Comparison of ENCODE assay signal across 37 mouse cellular contexts in the genomic region with DNA sequence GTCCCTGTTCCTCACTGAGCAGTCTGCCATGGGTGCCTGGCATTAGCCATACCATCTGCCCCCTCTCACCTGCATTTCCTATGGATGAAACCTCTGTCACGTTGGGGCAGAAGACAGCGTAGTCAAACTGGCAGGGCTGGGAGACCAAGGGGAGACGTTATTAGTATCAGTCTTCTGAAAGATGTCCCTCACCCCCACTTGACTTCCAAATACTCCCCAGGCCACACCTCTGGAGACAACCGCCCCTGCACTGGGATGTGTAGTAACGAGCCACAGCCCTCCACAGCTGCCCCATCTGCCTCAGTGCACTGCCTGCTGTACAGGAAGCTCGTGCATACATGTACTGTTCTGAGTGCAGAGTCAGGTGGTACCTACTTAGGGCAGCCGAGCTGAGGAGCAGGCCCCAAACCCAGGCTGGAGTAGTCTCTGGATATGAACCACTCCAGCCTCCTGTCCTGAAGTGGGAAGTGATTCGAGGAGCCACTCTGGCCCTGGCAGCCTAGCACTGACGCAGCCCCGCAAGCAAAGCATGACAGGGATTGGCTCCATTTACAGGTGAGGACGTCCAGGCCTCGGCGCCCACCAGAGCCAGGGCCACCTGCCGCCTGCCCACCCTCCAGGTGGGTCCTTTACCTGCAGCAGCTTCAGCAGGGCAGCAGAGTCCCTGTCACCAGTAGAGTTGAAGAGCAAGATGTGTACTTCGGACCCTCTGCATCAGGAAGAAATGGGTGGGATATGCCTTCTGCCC. TPM values are rescaled to one million over a fixed set of nuclear protein-coding genes. Genes with fewer than 3 reads are reported as not detected.
"Had no signal": no experiment of that assay in that cellular context is flagged by ENCODE, and none has a peak within 500 bp of the region (broad histone marks: within the 10 kb centered on the region; RNA-seq: fewer than 3 reads in every experiment).

No protein-coding gene starts in this region.

- H3K9ac ChIP-seq: heart, embryonic 13.5 days; heart, embryonic 15.5 days; hindbrain, embryonic 12.5 days; hindbrain, embryonic 13.5 days; hindbrain, embryonic 14.5 days; hindbrain, embryonic 15.5 days; intestine, embryonic 15.5 days; kidney, embryonic 15.5 days had no signal

- DNase-seq: heart, postnatal 14 days; heart, postnatal 36 days; kidney, adult 11 months; kidney, adult 18-20 months; kidney, adult 2 months; kidney, adult 8-10 months; kidney, adult 9 months; kidney, postnatal 10 days; kidney, postnatal 14 days; kidney, postnatal 25 days; kidney, postnatal 36 days; kidney, postnatal 4 days; layer of hippocampus, adult 9-11 months; layer of hippocampus, postnatal 36 days had no signal

- H3K4me2 ChIP-seq: heart, embryonic 11.5 days; heart, embryonic 13.5 days; heart, embryonic 15.5 days; hindbrain, embryonic 12.5 days; hindbrain, embryonic 13.5 days; hindbrain, embryonic 14.5 days; hindbrain, embryonic 15.5 days; intestine, embryonic 15.5 days; kidney, embryonic 15.5 days had no signal

- ATAC-seq: hindbrain, embryonic 16.5 days; hindbrain, postnatal 0 days; inflammation-experienced regulatory T-cells, adult 6 months; intestine, embryonic 15.5 days; intestine, embryonic 16.5 days had no signal

- H3K27ac ChIP-seq: heart, embryonic 10.5 days; heart, embryonic 13.5 days; heart, embryonic 15.5 days; hindbrain, embryonic 10.5 days; hindbrain, embryonic 12.5 days; hindbrain, embryonic 13.5 days; hindbrain, embryonic 14.5 days; hindbrain, embryonic 15.5 days; hindbrain, postnatal 0 days; intestine, embryonic 15.5 days; kidney, embryonic 15.5 days; kidney, postnatal 0 days; layer of hippocampus, adult 2 months; left cerebral cortex, adult 2 months had no signal

- H3K9me3 ChIP-seq: heart, embryonic 10.5 days; heart, embryonic 13.5 days; heart, embryonic 15.5 days; hindbrain, embryonic 10.5 days; hindbrain, embryonic 12.5 days; hindbrain, embryonic 13.5 days; hindbrain, embryonic 15.5 days; intestine, embryonic 15.5 days; kidney, embryonic 15.5 days had no signal

- H3K4me3 ChIP-seq: heart, embryonic 10.5 days; heart, embryonic 13.5 days; heart, embryonic 15.5 days; hindbrain, embryonic 10.5 days; hindbrain, embryonic 12.5 days; hindbrain, embryonic 13.5 days; hindbrain, embryonic 15.5 days; intestine, embryonic 15.5 days; kidney, embryonic 15.5 days; layer of hippocampus, adult 2 months; left cerebral cortex, adult 2 months had no signal

- H3K27me3 ChIP-seq: heart, embryonic 13.5 days; heart, embryonic 15.5 days; hindbrain, embryonic 12.5 days; hindbrain, embryonic 13.5 days; hindbrain, embryonic 15.5 days; intestine, embryonic 15.5 days; kidney, embryonic 15.5 days had no signal

RNA-seq across cellular contexts. Expression of a gene that starts 38.5 kb away (rescaled TPM):
- polyA plus RNA-seq: inflammation-experienced regulatory T-cells, adult 6 months had no signal

RNA-seq across cellular contexts. Expression of a gene that starts 56.0 kb away (rescaled TPM):
- total RNA-seq: heart, adult 8-10 months; heart, postnatal 14 days; heart, postnatal 25 days; heart, postnatal 36 days; hematopoietic stem cell, adult 5-6 weeks had no signal
- polyA plus RNA-seq: intestine, embryonic 16.5 days; kidney, adult 2 months; kidney, embryonic 14.5 days; kidney, embryonic 15.5 days; kidney, postnatal 0 days; large intestine, adult 2 months had no signal
